Mouse (Mus musculus): ENCODE data around the gene Runx3. TPM values are rescaled to one million over a fixed set of nuclear protein-coding genes. Genes with fewer than 3 reads are reported as not detected.

The Runx3 gene
- polyA plus RNA-seq, 1 experiment from 2014 or later = 1.3 TPM

GRCm38 (mm10) chr4:135189452-135190008, 69.1 kb downstream of the Runx3 start:
- no peak overlapping the region for H3K4me3 ChIP-seq (ENCODE audit: low read length)
- no peak overlapping the region for H3K9ac ChIP-seq (ENCODE audit: low read length)
- H3K27me3 ChIP-seq (ENCODE audit: control insufficient read depth, insufficient read depth, low read length) = no peaks in the 10 kb centered on the region
- ATAC-seq (replicated peaks; ENCODE audit: extremely low read depth, insufficient read depth, low FRiP score) = no peak
- H3K36me3 ChIP-seq (ENCODE audit: control insufficient read depth, insufficient read depth) = no peaks in the 10 kb centered on the region
- no peaks in the 10 kb centered on the region for H3K4me1 ChIP-seq (ENCODE audit: control insufficient read depth, insufficient read depth, low read length)
- H3K9me3 ChIP-seq (replicated peaks; ENCODE audit: control insufficient read depth, low read length) = no peaks in the 10 kb centered on the region
- H3K27ac ChIP-seq (ENCODE audit: low read length) = no peak overlapping the region
- WGBS = 77% methylated on average over 12 of the region's 12 CpGs
- no peak overlapping the region for H3K4me2 ChIP-seq (ENCODE audit: low read depth, low read length)

GRCm38 (mm10) chr4:135190364-135190763, 69.9 kb downstream of the Runx3 start:
- Histone ChIP-seq H3K27ac (ENCODE audit: low read length) (no peak overlapping the region), H3K4me3 (ENCODE audit: low read length) (no peak overlapping the region), H3K27me3 (ENCODE audit: control insufficient read depth, insufficient read depth, low read length) (no peaks in the 10 kb centered on the region), H3K9me3 (replicated peaks; ENCODE audit: control insufficient read depth, low read length) (peaks cover 6% of the 10 kb centered on the region), H3K4me2 (ENCODE audit: low read depth, low read length) (no peak overlapping the region), H3K36me3 (ENCODE audit: control insufficient read depth, insufficient read depth) (no peaks in the 10 kb centered on the region), H3K9ac (ENCODE audit: low read length) (no peak overlapping the region), H3K4me1 (ENCODE audit: control insufficient read depth, insufficient read depth, low read length) (no peaks in the 10 kb centered on the region)
- no peak for ATAC-seq (replicated peaks; ENCODE audit: extremely low read depth, insufficient read depth, low FRiP score)
- WGBS = 86% methylated on average over 1 of the region's 1 CpGs

- no peak overlapping the region for H3K9ac ChIP-seq (ENCODE audit: low read length)
- H3K4me3 ChIP-seq (ENCODE audit: low read length) = no peak overlapping the region
- no peak for ATAC-seq (replicated peaks; ENCODE audit: extremely low read depth, insufficient read depth, low FRiP score)
- H3K4me2 ChIP-seq (ENCODE audit: low read depth, low read length) = no peak overlapping the region
- no peaks in the 10 kb centered on the region for H3K36me3 ChIP-seq (ENCODE audit: control insufficient read depth, insufficient read depth)
- H3K9me3 ChIP-seq (replicated peaks; ENCODE audit: control insufficient read depth, low read length) = peaks cover 10% of the 10 kb centered on the region
- no peak overlapping the region for H3K27ac ChIP-seq (ENCODE audit: low read length)
- 73% methylated on average over 1 of the region's 1 CpGs for WGBS
- H3K4me1 ChIP-seq (ENCODE audit: control insufficient read depth, insufficient read depth, low read length) = no peaks in the 10 kb centered on the region
- no peaks in the 10 kb centered on the region for H3K27me3 ChIP-seq (ENCODE audit: control insufficient read depth, insufficient read depth, low read length)
Measured at GRCm38 (mm10) chr4:135191185-135191584, 70.7 kb downstream of the Runx3 start.

GRCm38 (mm10) chr4:135191604-135192003, 71.2 kb downstream of the Runx3 start:
- H3K9me3 ChIP-seq (replicated peaks; ENCODE audit: control insufficient read depth, low read length) = peaks cover 10% of the 10 kb centered on the region
- 70% methylated on average over 11 of the region's 11 CpGs for WGBS
- H3K9ac ChIP-seq (ENCODE audit: low read length) = no peak overlapping the region
- no peaks in the 10 kb centered on the region for H3K4me1 ChIP-seq (ENCODE audit: control insufficient read depth, insufficient read depth, low read length)
- H3K36me3 ChIP-seq (ENCODE audit: control insufficient read depth, insufficient read depth) = no peaks in the 10 kb centered on the region
- H3K27me3 ChIP-seq (ENCODE audit: control insufficient read depth, insufficient read depth, low read length) = no peaks in the 10 kb centered on the region
- no peak overlapping the region for H3K4me2 ChIP-seq (ENCODE audit: low read depth, low read length)
- no peak overlapping the region for H3K27ac ChIP-seq (ENCODE audit: low read length)
- no peak for ATAC-seq (replicated peaks; ENCODE audit: extremely low read depth, insufficient read depth, low FRiP score)
- H3K4me3 ChIP-seq (ENCODE audit: low read length) = no peak overlapping the region

- Histone ChIP-seq H3K27me3 (ENCODE audit: control insufficient read depth, insufficient read depth, low read length) (no peaks in the 10 kb centered on the region), H3K4me1 (ENCODE audit: control insufficient read depth, insufficient read depth, low read length) (no peaks in the 10 kb centered on the region), H3K9ac (ENCODE audit: low read length) (no peak overlapping the region), H3K9me3 (replicated peaks; ENCODE audit: control insufficient read depth, low read length) (peaks cover 10% of the 10 kb centered on the region), H3K27ac (ENCODE audit: low read length) (no peak overlapping the region), H3K4me3 (ENCODE audit: low read length) (no peak overlapping the region), H3K4me2 (ENCODE audit: low read depth, low read length) (no peak overlapping the region), H3K36me3 (ENCODE audit: control insufficient read depth, insufficient read depth) (no peaks in the 10 kb centered on the region)
- 64% methylated on average over 5 of the region's 5 CpGs for WGBS
- no peak for ATAC-seq (replicated peaks; ENCODE audit: extremely low read depth, insufficient read depth, low FRiP score)
Measured at GRCm38 (mm10) chr4:135192841-135193240, 72.4 kb downstream of the Runx3 start.

- Histone ChIP-seq H3K4me3 (ENCODE audit: low read length) (no peak overlapping the region), H3K4me2 (ENCODE audit: low read depth, low read length) (no peak overlapping the region), H3K4me1 (ENCODE audit: control insufficient read depth, insufficient read depth, low read length) (no peaks in the 10 kb centered on the region), H3K9me3 (replicated peaks; ENCODE audit: control insufficient read depth, low read length) (peaks cover 10% of the 10 kb centered on the region), H3K27me3 (ENCODE audit: control insufficient read depth, insufficient read depth, low read length) (no peaks in the 10 kb centered on the region; the same call in 1 of the 2 replicates), H3K9ac (ENCODE audit: low read length) (no peak overlapping the region), H3K36me3 (ENCODE audit: control insufficient read depth, insufficient read depth) (no peaks in the 10 kb centered on the region), H3K27ac (ENCODE audit: low read length) (no peak overlapping the region)
- 70% methylated on average over 8 of the region's 8 CpGs for WGBS
- no peak for ATAC-seq (replicated peaks; ENCODE audit: extremely low read depth, insufficient read depth, low FRiP score)
Measured at GRCm38 (mm10) chr4:135197857-135198256, 77.4 kb downstream of the Runx3 start.

GRCm38 (mm10) chr4:135201771-135202170, 81.3 kb downstream of the Runx3 start:
- Histone ChIP-seq H3K9ac (ENCODE audit: low read length) (no peak overlapping the region), H3K9me3 (replicated peaks; ENCODE audit: control insufficient read depth, low read length) (0 out of 2 replicates have a peak, but pooled peaks cover 2% of the 10 kb centered on the region), H3K27ac (ENCODE audit: low read length) (no peak overlapping the region), H3K36me3 (ENCODE audit: control insufficient read depth, insufficient read depth) (no peaks in the 10 kb centered on the region), H3K4me3 (ENCODE audit: low read length) (no peak overlapping the region), H3K4me1 (ENCODE audit: control insufficient read depth, insufficient read depth, low read length) (peaks cover 16% of the 10 kb centered on the region), H3K4me2 (ENCODE audit: low read depth, low read length) (no peak overlapping the region), H3K27me3 (ENCODE audit: control insufficient read depth, insufficient read depth, low read length) (peaks cover 19% of the 10 kb centered on the region)
- no peak for ATAC-seq (replicated peaks; ENCODE audit: extremely low read depth, insufficient read depth, low FRiP score)
- 74% methylated on average over 16 of the region's 16 CpGs for WGBS

GRCm38 (mm10) chr4:135203279-135203678, 82.8 kb downstream of the Runx3 start:
- peak overlapping the region; percentile 41 for H3K4me3 ChIP-seq (ENCODE audit: low read length)
- 0 out of 2 replicates have a peak, but pooled peaks cover 2% of the 10 kb centered on the region for H3K9me3 ChIP-seq (replicated peaks; ENCODE audit: control insufficient read depth, low read length)
- H3K4me1 ChIP-seq (ENCODE audit: control insufficient read depth, insufficient read depth, low read length) = peaks cover 17% of the 10 kb centered on the region
- ATAC-seq (replicated peaks; ENCODE audit: extremely low read depth, insufficient read depth, low FRiP score) = no peak
- 5% methylated on average over 14 of the region's 14 CpGs for WGBS
- peaks cover 19% of the 10 kb centered on the region for H3K27me3 ChIP-seq (ENCODE audit: control insufficient read depth, insufficient read depth, low read length)
- no peaks in the 10 kb centered on the region for H3K36me3 ChIP-seq (ENCODE audit: control insufficient read depth, insufficient read depth)
- H3K27ac ChIP-seq (ENCODE audit: low read length) = peak overlapping the region; percentile 27; the same call in 1 of the 2 replicates
- H3K4me2 ChIP-seq (ENCODE audit: low read depth, low read length) = peak overlapping the region; percentile 65
- peak overlapping the region; percentile 39 for H3K9ac ChIP-seq (ENCODE audit: low read length)

- Histone ChIP-seq H3K36me3 (ENCODE audit: control insufficient read depth, insufficient read depth) (no peaks in the 10 kb centered on the region), H3K27ac (ENCODE audit: low read length) (peak overlapping the region; percentile 27; the same call in 1 of the 2 replicates), H3K9me3 (replicated peaks; ENCODE audit: control insufficient read depth, low read length) (0 out of 2 replicates have a peak, but pooled peaks cover 2% of the 10 kb centered on the region), H3K27me3 (ENCODE audit: control insufficient read depth, insufficient read depth, low read length) (peaks cover 19% of the 10 kb centered on the region), H3K9ac (ENCODE audit: low read length) (peak overlapping the region; percentile 39), H3K4me3 (ENCODE audit: low read length) (peak overlapping the region; percentile 41), H3K4me1 (ENCODE audit: control insufficient read depth, insufficient read depth, low read length) (peaks cover 17% of the 10 kb centered on the region), H3K4me2 (ENCODE audit: low read depth, low read length) (peak overlapping the region; percentile 65)
- 27% methylated on average over 17 of the region's 17 CpGs for WGBS
- no peak for ATAC-seq (replicated peaks; ENCODE audit: extremely low read depth, insufficient read depth, low FRiP score)
Measured at GRCm38 (mm10) chr4:135203806-135204560, 83.5 kb downstream of the Runx3 start.
